Mouse (Mus musculus) limb, embryonic 12.5 days (tissue): Measurements from ENCODE around the gene Zbtb20. TPM values are rescaled to one million over a fixed set of nuclear protein-coding genes. Genes with fewer than 3 reads are reported as not detected.
A peak's percentile ranks its signal among the peaks of the same experiment; 100 is the strongest.

ENCODE experiments used
- ATAC-seq: fragments of 200-750 bp; cut with Nextera tagmentation; 2 replicates; pipeline ENCODE4 v1.8.0; 2017; ENCODE audit warnings: low read depth, moderate TSS enrichment; ENCODE audit not compliant: insufficient number of reproducible peaks, insufficient read depth, low FRiP score, low TSS enrichment
- H3K27ac ChIP-seq: fragments of 300-500 bp; sonication (generic); 2 replicates; pipeline ENCODE4 v1.5.1; 2016; ENCODE audit warnings: mild to moderate bottlenecking, moderate library complexity
- H3K27me3 ChIP-seq: fragments of 300-500 bp; sonication (generic); 2 replicates; pipeline ENCODE4 v1.6.1; 2016; ENCODE audit warnings: mild to moderate bottlenecking, moderate library complexity
- H3K36me3 ChIP-seq: fragments of 300-500 bp; sonication (generic); 2 replicates; pipeline ENCODE4 v1.6.1; 2016; ENCODE audit warnings: mild to moderate bottlenecking, moderate library complexity
- H3K4me1 ChIP-seq: fragments of 300-500 bp; sonication (generic); replicated peaks from 2 replicates; pipeline ENCODE4 v1.6.1; 2016
- H3K4me2 ChIP-seq: fragments of 300-500 bp; sonication (generic); 2 replicates; pipeline ENCODE4 v1.6.1; 2016; ENCODE audit warnings: mild to moderate bottlenecking, moderate library complexity
- H3K4me3 ChIP-seq: fragments of 300-500 bp; sonication (generic); replicated peaks from 2 replicates; pipeline ENCODE4 v1.5.1; 2016; ENCODE audit warnings: mild to moderate bottlenecking
- H3K9ac ChIP-seq: fragments of 300-500 bp; sonication (generic); replicated peaks from 2 replicates; pipeline ENCODE4 v1.6.1; 2016; ENCODE audit warnings: mild to moderate bottlenecking, moderate library complexity
- H3K9me3 ChIP-seq: fragments of 300-500 bp; sonication (generic); 2 replicates; pipeline ENCODE4 v1.6.1; 2016; ENCODE audit warnings: mild to moderate bottlenecking, moderate library complexity
- WGBS: fragments of 180-500 bp; shearing (Covaris S2); methylation state at CpG from one replicate; pipeline ENCODE4 v1.1.7; 2016; 5-methylcytosine and 5-hydroxymethylcytosine counted together
- polyA plus RNA-seq: library from polyadenylated mRNA; unstranded; fragments of >200 nt; fragmentation: Nextera tagmentation; extraction: Ambion mirVana; gene quantifications from 2 replicates; pipeline ENCODE4 v1.2.1, GENCODE M21; 2016

The Zbtb20 gene
- polyA plus RNA-seq, 1 experiment from 2014 or later: 18.8 TPM

DNA sequence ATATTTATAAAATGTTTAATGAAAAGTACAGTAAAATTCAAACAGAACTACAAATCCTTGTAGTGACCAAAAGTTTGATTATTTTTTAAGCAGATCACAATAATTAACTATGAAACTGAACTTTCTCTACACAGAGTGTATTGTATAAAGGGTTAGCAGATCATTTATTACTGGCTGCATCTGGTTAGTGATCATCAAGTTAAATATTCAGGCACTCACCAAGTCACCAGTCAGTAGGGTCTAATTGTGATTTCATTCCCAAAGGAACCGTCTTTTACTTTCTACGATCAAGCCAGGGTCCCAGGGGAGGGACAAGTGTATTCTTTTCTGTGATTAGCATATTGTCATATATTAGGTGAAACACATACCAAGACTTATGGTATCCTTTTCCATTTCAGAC lies 426.5 kb downstream of the Zbtb20 start:
- H3K27me3 ChIP-seq: no peaks in the 10 kb centered on the region
- H3K4me1 ChIP-seq: peaks cover 6% of the 10 kb centered on the region; the same call in 1 of the 2 replicates
- no peak overlapping the region for H3K4me2 ChIP-seq
- H3K9me3 ChIP-seq: no peaks in the 10 kb centered on the region
- H3K4me3 ChIP-seq: no peak overlapping the region
- H3K27ac ChIP-seq: no peak overlapping the region
- H3K9ac ChIP-seq: no peak overlapping the region
- ATAC-seq: no peak
- no peaks in the 10 kb centered on the region for H3K36me3 ChIP-seq
- WGBS: 84% methylated on average over 2 of the region's 2 CpGs

GRCm38 (mm10) chr16:43303245-43304197 lies 427.8 kb downstream of the Zbtb20 start:
- Histone ChIP-seq H3K27me3 (no peaks in the 10 kb centered on the region), H3K9ac (no peak overlapping the region), H3K36me3 (no peaks in the 10 kb centered on the region), H3K9me3 (no peaks in the 10 kb centered on the region), H3K4me1 (peaks cover 11% of the 10 kb centered on the region; the same call in 1 of the 2 replicates), H3K27ac (no peak overlapping the region), H3K4me2 (no peak overlapping the region), H3K4me3 (no peak overlapping the region)
- no peak for ATAC-seq
- WGBS: 50% methylated on average over 9 of the region's 9 CpGs

DNA sequence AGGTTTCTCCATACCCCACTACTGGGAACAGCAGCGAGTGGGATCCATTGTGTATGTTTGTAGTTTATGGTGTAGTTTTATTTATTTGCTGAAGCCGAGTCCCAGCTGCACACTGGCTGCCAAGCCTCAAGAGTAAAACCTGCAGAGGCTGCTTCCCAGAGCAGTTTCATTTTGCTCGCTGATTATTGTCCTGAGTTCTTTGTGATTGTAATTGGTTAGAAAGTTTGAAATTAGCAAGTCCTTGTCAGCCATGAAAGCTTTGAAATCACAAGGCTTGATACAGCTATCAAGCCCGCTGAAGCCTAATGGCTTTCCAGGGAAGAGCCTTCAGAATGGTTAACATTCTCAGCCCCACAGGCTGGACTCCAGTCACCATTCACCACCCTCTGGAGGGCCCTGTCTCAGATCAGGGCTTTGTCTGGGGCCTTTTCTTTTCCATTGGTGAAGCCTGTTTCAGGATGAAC lies 434.3 kb downstream of the Zbtb20 start:
- H3K9me3 ChIP-seq: no peaks in the 10 kb centered on the region; the same call in 1 of the 2 replicates
- no peak overlapping the region for H3K4me3 ChIP-seq
- ATAC-seq: no peak
- H3K27ac ChIP-seq: peak overlapping the region; percentile 82
- no peaks in the 10 kb centered on the region for H3K36me3 ChIP-seq
- H3K9ac ChIP-seq: no peak overlapping the region
- H3K27me3 ChIP-seq: no peaks in the 10 kb centered on the region
- 23% methylated on average over 4 of the region's 4 CpGs for WGBS
- peaks cover 22% of the 10 kb centered on the region for H3K4me1 ChIP-seq
- peak overlapping the region; percentile 10; the same call in 1 of the 2 replicates for H3K4me2 ChIP-seq

DNA sequence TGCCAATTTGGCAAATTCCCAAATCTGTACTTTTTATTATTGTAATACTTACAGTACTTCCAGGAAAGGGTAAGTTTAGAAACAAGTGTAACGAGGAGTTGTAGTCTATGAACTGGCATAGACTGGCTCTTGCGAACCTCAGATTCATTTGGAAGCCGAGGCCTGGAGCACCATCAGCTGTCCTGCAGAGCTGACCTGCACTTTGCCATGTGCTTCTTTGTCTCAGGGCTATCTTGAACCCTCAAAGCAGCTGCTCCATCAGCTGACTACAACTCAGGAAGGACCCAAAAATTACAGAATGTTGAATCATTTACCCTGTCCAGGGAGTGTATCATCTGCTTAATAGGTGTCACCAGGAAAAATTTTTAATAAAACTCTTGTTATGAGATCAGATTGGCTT lies 448.3 kb downstream of the Zbtb20 start:
- 76% methylated on average over 3 of the region's 3 CpGs for WGBS
- Histone ChIP-seq H3K27me3 (no peaks in the 10 kb centered on the region), H3K4me2 (no peak overlapping the region), H3K36me3 (no peaks in the 10 kb centered on the region), H3K9ac (no peak overlapping the region), H3K27ac (no peak overlapping the region), H3K4me1 (no peaks in the 10 kb centered on the region), H3K4me3 (no peak overlapping the region), H3K9me3 (no peaks in the 10 kb centered on the region)
- no peak for ATAC-seq

- ATAC-seq: no peak
- no peak overlapping the region for H3K4me3 ChIP-seq
- H3K27ac ChIP-seq: no peak overlapping the region
- no peaks in the 10 kb centered on the region for H3K9me3 ChIP-seq
- no peaks in the 10 kb centered on the region for H3K27me3 ChIP-seq
- no peaks in the 10 kb centered on the region for H3K36me3 ChIP-seq
- 0 out of 2 replicates have a peak, but pooled peaks cover 10% of the 10 kb centered on the region for H3K4me1 ChIP-seq
- WGBS: 89% methylated on average over 1 of the region's 1 CpGs
- H3K9ac ChIP-seq: no peak overlapping the region
- no peak overlapping the region for H3K4me2 ChIP-seq
Measured at GRCm38 (mm10) chr16:43328221-43328620, 452.5 kb downstream of the Zbtb20 start.

DNA sequence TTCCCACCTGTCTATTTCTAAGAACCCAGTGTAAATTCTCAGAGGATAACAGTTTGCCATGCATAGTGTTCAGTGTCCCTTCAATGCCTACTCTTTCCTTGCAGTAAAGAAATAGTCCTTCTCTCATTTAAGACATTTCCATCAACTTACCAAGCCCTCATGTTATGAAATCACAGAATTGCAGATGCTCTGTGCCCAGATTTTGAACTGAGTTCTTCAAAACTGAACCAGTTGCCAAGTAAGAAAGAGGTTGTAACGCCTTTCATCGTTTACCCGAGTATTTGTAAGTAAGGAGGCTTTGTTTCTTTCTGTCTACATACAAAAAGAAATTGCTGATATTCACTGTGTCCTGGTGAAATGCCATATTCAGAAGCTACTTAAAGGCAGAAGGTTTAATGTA lies 454.5 kb downstream of the Zbtb20 start:
- no peaks in the 10 kb centered on the region for H3K36me3 ChIP-seq
- H3K9me3 ChIP-seq: no peaks in the 10 kb centered on the region
- no peak for ATAC-seq
- H3K27ac ChIP-seq: no peak overlapping the region
- H3K4me3 ChIP-seq: no peak overlapping the region
- H3K27me3 ChIP-seq: no peaks in the 10 kb centered on the region
- WGBS: 96% methylated on average over 3 of the region's 3 CpGs
- peaks cover 18% of the 10 kb centered on the region; the same call in 1 of the 2 replicates for H3K4me1 ChIP-seq
- H3K4me2 ChIP-seq: no peak overlapping the region
- H3K9ac ChIP-seq: no peak overlapping the region

GRCm38 (mm10) chr16:43331440-43331839 lies 455.8 kb downstream of the Zbtb20 start:
- Histone ChIP-seq H3K27ac (no peak overlapping the region), H3K36me3 (no peaks in the 10 kb centered on the region), H3K27me3 (no peaks in the 10 kb centered on the region), H3K9me3 (no peaks in the 10 kb centered on the region), H3K9ac (no peak overlapping the region), H3K4me2 (no peak overlapping the region), H3K4me1 (peaks cover 19% of the 10 kb centered on the region; the same call in 1 of the 2 replicates), H3K4me3 (no peak overlapping the region)
- WGBS: 83% methylated on average over 3 of the region's 3 CpGs
- no peak for ATAC-seq

DNA sequence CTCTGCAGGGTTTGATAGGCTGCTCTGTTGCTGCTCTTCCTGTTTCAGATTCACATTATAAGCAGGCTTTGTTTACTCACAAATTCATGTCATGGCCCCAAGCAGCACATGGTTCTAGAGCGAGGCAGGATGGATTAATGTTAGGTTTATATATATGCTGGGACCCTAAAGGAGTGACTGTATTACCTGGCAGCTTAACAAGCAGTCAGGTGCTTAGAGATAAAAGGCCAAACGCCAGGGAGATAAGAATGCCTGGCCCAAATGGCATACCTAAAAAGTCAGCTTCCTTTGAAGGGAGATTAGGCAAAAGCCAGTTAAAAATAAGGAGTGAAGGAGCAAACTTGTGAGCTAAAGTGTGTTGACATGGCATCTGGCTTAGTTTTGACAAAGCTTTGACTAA lies 457.1 kb downstream of the Zbtb20 start:
- ATAC-seq: no peak
- no peak overlapping the region for H3K4me2 ChIP-seq
- H3K27me3 ChIP-seq: no peaks in the 10 kb centered on the region
- no peak overlapping the region for H3K9ac ChIP-seq
- H3K27ac ChIP-seq: no peak overlapping the region
- no peaks in the 10 kb centered on the region for H3K36me3 ChIP-seq
- H3K4me3 ChIP-seq: no peak overlapping the region
- 27% methylated on average over 2 of the region's 2 CpGs for WGBS
- peaks cover 19% of the 10 kb centered on the region; the same call in 1 of the 2 replicates for H3K4me1 ChIP-seq
- H3K9me3 ChIP-seq: no peaks in the 10 kb centered on the region

GRCm38 (mm10) chr16:43333265-43333664 lies 457.6 kb downstream of the Zbtb20 start:
- Histone ChIP-seq H3K4me3 (no peak overlapping the region), H3K4me2 (no peak overlapping the region), H3K4me1 (peaks cover 19% of the 10 kb centered on the region; the same call in 1 of the 2 replicates), H3K9me3 (no peaks in the 10 kb centered on the region), H3K9ac (no peak overlapping the region), H3K36me3 (no peaks in the 10 kb centered on the region), H3K27ac (no peak overlapping the region), H3K27me3 (no peaks in the 10 kb centered on the region)
- no peak for ATAC-seq
- 62% methylated on average over 1 of the region's 1 CpGs for WGBS

GRCm38 (mm10) chr16:43334411-43335150 lies 458.9 kb downstream of the Zbtb20 start:
- Histone ChIP-seq H3K9ac (no peak overlapping the region), H3K27ac (peak overlapping the region; percentile 67; the same call in 1 of the 2 replicates), H3K4me2 (no peak overlapping the region), H3K4me1 (peaks cover 19% of the 10 kb centered on the region; the same call in 1 of the 2 replicates), H3K9me3 (no peaks in the 10 kb centered on the region), H3K4me3 (no peak overlapping the region), H3K27me3 (no peaks in the 10 kb centered on the region), H3K36me3 (no peaks in the 10 kb centered on the region)
- ATAC-seq: no peak
- WGBS: 50% methylated on average over 11 of the region's 11 CpGs
